In the genomic region with DNA sequence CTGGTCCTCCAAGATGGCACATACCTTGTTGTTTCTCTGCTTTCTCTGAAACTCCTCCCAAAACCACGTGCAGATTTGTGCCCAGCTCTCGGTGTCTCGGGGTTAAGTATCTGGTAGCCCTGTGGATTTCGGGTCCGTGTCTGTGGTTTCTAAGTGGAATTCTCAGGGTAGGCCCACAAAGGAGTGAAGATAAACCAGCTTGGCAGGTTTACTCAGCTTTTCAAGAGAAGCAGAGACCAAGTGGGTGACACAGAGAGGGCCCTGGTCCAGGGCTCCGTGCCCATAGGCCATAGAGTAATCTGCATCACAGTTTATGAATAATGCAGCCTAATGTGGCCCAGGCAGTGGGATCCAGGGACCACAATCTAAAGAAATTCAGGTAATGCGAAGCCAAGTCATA, we compare ENCODE assay signal across 11 mouse cellular contexts.
"Had no signal": no experiment of that assay in that cellular context is flagged by ENCODE, and none has a peak within 500 bp of the region (broad histone marks: within the 10 kb centered on the region; RNA-seq: fewer than 3 reads in every experiment).

No protein-coding gene starts in this region.

- H3K36me3 ChIP-seq: limb, embryonic 13.5 days; liver, embryonic 15.5 days; midbrain, embryonic 13.5 days; neural tube, embryonic 15.5 days had no signal

- H3K4me3 ChIP-seq: layer of hippocampus, adult 2 months; limb, embryonic 13.5 days; liver, embryonic 15.5 days; midbrain, embryonic 13.5 days; myocyte; neural tube, embryonic 15.5 days had no signal

- H3K27me3 ChIP-seq: limb, embryonic 13.5 days; liver, embryonic 15.5 days; midbrain, embryonic 13.5 days; neural tube, embryonic 15.5 days had no signal

- H3K4me2 ChIP-seq: limb, embryonic 13.5 days; liver, embryonic 15.5 days; midbrain, embryonic 13.5 days; neural tube, embryonic 15.5 days had no signal

- H3K9me3 ChIP-seq: limb, embryonic 13.5 days; liver, embryonic 15.5 days; midbrain, embryonic 13.5 days; neural tube, embryonic 15.5 days had no signal

- H3K9ac ChIP-seq: limb, embryonic 13.5 days; liver, embryonic 15.5 days; midbrain, embryonic 13.5 days; neural tube, embryonic 15.5 days had no signal

- DNase-seq: left cerebral cortex, postnatal 4 days; thymus, adult 18-20 months had no signal

- H3K27ac ChIP-seq: kidney, postnatal 0 days; layer of hippocampus, adult 2 months; limb, embryonic 13.5 days; liver, embryonic 15.5 days; midbrain, embryonic 13.5 days; neural tube, embryonic 15.5 days had no signal

- H3K4me1 ChIP-seq: midbrain, embryonic 13.5 days had no signal

- ATAC-seq: inflammation-experienced regulatory T-cells, adult 6 months; intestine, postnatal 0 days; midbrain, embryonic 13.5 days had no signal
